Mouse (Mus musculus): Measurements from ENCODE around the gene Gse1.

DNA sequence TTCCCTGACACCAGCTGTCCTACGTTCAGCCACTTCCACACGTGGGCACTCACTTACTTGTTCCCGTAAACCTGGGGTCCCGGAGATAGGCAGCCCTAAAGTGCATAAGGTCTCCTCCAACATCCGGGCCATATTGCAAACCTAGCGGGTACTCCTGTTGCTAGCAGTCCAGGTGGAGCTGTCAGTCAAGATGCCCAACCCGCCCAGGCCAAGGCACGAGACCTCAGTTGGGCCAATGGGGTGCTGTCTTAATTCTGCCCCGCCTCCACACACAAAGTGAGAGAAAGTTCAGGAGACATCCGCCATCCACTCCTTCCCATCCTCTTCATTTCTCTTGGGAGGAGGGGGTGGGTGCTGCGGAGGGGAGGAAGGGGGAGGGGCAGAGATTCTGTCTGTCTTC is 398.2 kb downstream of the Gse1 start:
- TF ChIP-seq CTCF (IDR thresholded peaks at IDR 0.05; ENCODE audit: borderline replicate concordance, extremely low read depth, insufficient read depth, insufficient read length) (no peak), POLR2A (IDR thresholded peaks at IDR 0.05; ENCODE audit: borderline replicate concordance, extremely low read depth, insufficient read depth, insufficient read length, poor library complexity, severe bottlenecking) (no peak)

All from brain, embryonic 14.5 days (tissue).